Mouse (Mus musculus) ovary, postnatal 10 days (tissue): ENCODE data around the gene Il19.

Experiments
- DNase-seq: peaks from one replicate; pipeline ENCODE4 v3.0.0; 2022; ENCODE audit warnings: low spot score

Gene Il19

GRCm38 (mm10) chr1:130940065-130940687, at the start of gene Il19:
TSS of gene Il19 (minus strand) at chr1:130940115.
- DNase-seq, result no peak

GRCm38 (mm10) chr1:130989331-130989730, 49.4 kb upstream of the Il19 start:
- no peak for DNase-seq

GRCm38 (mm10) chr1:130987418-130987817, 47.5 kb upstream of the Il19 start:
- no peak for DNase-seq

- DNase-seq, result no peak
Observed at GRCm38 (mm10) chr1:130987001-130987400, 47.1 kb upstream of the Il19 start.

GRCm38 (mm10) chr1:130984441-130984840, 44.5 kb upstream of the Il19 start:
- no peak for DNase-seq

- no peak for DNase-seq
Observed at GRCm38 (mm10) chr1:130979455-130979854, 39.5 kb upstream of the Il19 start.

- no peak for DNase-seq
Observed at GRCm38 (mm10) chr1:130963891-130964290, 24.0 kb upstream of the Il19 start.

GRCm38 (mm10) chr1:130946920-130947319, 7.0 kb upstream of the Il19 start:
- DNase-seq, result no peak

GRCm38 (mm10) chr1:130941801-130942200, 1.9 kb upstream of the Il19 start:
- DNase-seq, result no peak

- no peak for DNase-seq
Observed at GRCm38 (mm10) chr1:130938192-130938591, 1.7 kb downstream of the Il19 start.

- DNase-seq, result no peak
Observed at GRCm38 (mm10) chr1:130937170-130937569, 2.7 kb downstream of the Il19 start.

- DNase-seq, result no peak
Observed at GRCm38 (mm10) chr1:130936351-130936750, 3.6 kb downstream of the Il19 start.

GRCm38 (mm10) chr1:130926484-130926883, 13.4 kb downstream of the Il19 start:
- no peak for DNase-seq

GRCm38 (mm10) chr1:130918323-130918980, 21.5 kb downstream of the Il19 start:
- no peak for DNase-seq

- no peak for DNase-seq
Observed at GRCm38 (mm10) chr1:130911401-130912010, 28.4 kb downstream of the Il19 start, which contains the start of gene Il20. TSS of gene Il20 (minus strand) at chr1:130911451.

GRCm38 (mm10) chr1:130902505-130902904, 37.4 kb downstream of the Il19 start:
- no peak for DNase-seq

- no peak for DNase-seq
Observed at GRCm38 (mm10) chr1:130894468-130894867, 45.4 kb downstream of the Il19 start.

GRCm38 (mm10) chr1:130893329-130894040, 46.4 kb downstream of the Il19 start:
- DNase-seq, result no peak

GRCm38 (mm10) chr1:130892446-130892845, 47.5 kb downstream of the Il19 start:
- no peak for DNase-seq

GRCm38 (mm10) chr1:130887354-130887753, 52.6 kb downstream of the Il19 start, which contains the start of gene Il24:
TSS of gene Il24 (minus strand) at chr1:130887454.
- DNase-seq, result no peak

- no peak for DNase-seq
Observed at GRCm38 (mm10) chr1:130883146-130883545, 56.8 kb downstream of the Il19 start.
